Mouse (Mus musculus) heart, embryonic 11.5 days (tissue): ENCODE data around the gene Gpr141. TPM values are rescaled to one million over a fixed set of nuclear protein-coding genes. Genes with fewer than 3 reads are reported as not detected.

Experiments
- ATAC-seq: fragments of 200-750 bp; cut with Nextera tagmentation; replicated peaks from 2 replicates; pipeline ENCODE4 v1.8.0; 2017; ENCODE audit warnings: moderate library complexity; ENCODE audit not compliant: insufficient number of reproducible peaks, low FRiP score, low TSS enrichment
- H3K27ac ChIP-seq: fragments of 300-500 bp; sonication (generic); 2 replicates; pipeline ENCODE4 v1.5.1; 2014; ENCODE audit warnings: mild to moderate bottlenecking, low read depth, low read length
- H3K27me3 ChIP-seq: fragments of 300-500 bp; sonication (generic); 2 replicates; pipeline ENCODE4 v1.6.1; 2014; ENCODE audit warnings: mild to moderate bottlenecking, low read length, mixed read lengths; ENCODE audit not compliant: control insufficient read depth, insufficient read depth
- H3K36me3 ChIP-seq: fragments of 300-500 bp; sonication (generic); 2 replicates; pipeline ENCODE4 v1.6.1; 2014; ENCODE audit warnings: mild to moderate bottlenecking, low read length, moderate library complexity, mixed read lengths; ENCODE audit not compliant: control insufficient read depth, insufficient read depth
- H3K4me1 ChIP-seq: fragments of 300-500 bp; sonication (generic); 2 replicates; pipeline ENCODE4 v1.6.1; 2014; ENCODE audit warnings: low read length; ENCODE audit not compliant: control insufficient read depth, insufficient read depth
- H3K4me2 ChIP-seq: fragments of 300-500 bp; sonication (generic); 2 replicates; pipeline ENCODE4 v1.6.1; 2014; ENCODE audit warnings: mild to moderate bottlenecking, moderate library complexity
- H3K4me3 ChIP-seq: fragments of 300-500 bp; sonication (generic); 2 replicates; pipeline ENCODE4 v1.5.1; 2014; ENCODE audit warnings: low read depth, low read length
- H3K9ac ChIP-seq: fragments of 300-500 bp; sonication (generic); 2 replicates; pipeline ENCODE4 v1.6.1; 2014; ENCODE audit warnings: mild to moderate bottlenecking, low read depth, low read length, moderate library complexity
- H3K9me3 ChIP-seq: fragments of 300-500 bp; sonication (generic); replicated peaks from 2 replicates; pipeline ENCODE4 v1.6.1; 2016; ENCODE audit warnings: low read length; ENCODE audit not compliant: control insufficient read depth
- WGBS: fragments of 180-500 bp; shearing (Covaris S2); extraction: QIAGEN DNeasy Blood & Tissue Kit; methylation state at CpG from one replicate; pipeline ENCODE4 v1.1.7; 2014; ENCODE audit not compliant: insufficient replicate concordance; 5-methylcytosine and 5-hydroxymethylcytosine counted together
- polyA plus RNA-seq: library from polyadenylated mRNA; unstranded; fragments of >200 nt; fragmentation: Nextera tagmentation; extraction: Ambion mirVana; gene quantifications from 2 replicates; pipeline ENCODE4 v1.2.1, GENCODE M21; 2014

Gpr141 gene
- polyA plus RNA-seq, result 0.17 TPM in 1 of 2 replicates, not detected in the other

- H3K27me3 ChIP-seq, result no peaks in the 10 kb centered on the region
- H3K4me3 ChIP-seq, result no peak within 1 kb of the TSS
- no peak within 1 kb of the TSS for H3K27ac ChIP-seq
- no peaks in the 10 kb centered on the region for H3K9me3 ChIP-seq
- H3K9ac ChIP-seq, result no peak within 1 kb of the TSS
- ATAC-seq, result no peak
- H3K4me1 ChIP-seq, result no peaks in the 10 kb centered on the region
- H3K36me3 ChIP-seq, result no peaks in the 10 kb centered on the region
- 56% methylated on average over 3 of the region's 3 CpGs for WGBS
- no peak within 1 kb of the TSS for H3K4me2 ChIP-seq
These were observed at the start of gene Gpr141 for GRCm38 (mm10) chr13:19824071-19824470. Gpr141 (minus strand) TSS chr13:19824257.

GRCm38 (mm10) chr13:19864241-19864640 is 40.2 kb upstream of the Gpr141 start:
- no peaks in the 10 kb centered on the region for H3K4me1 ChIP-seq
- no peak overlapping the region for H3K9ac ChIP-seq
- no peaks in the 10 kb centered on the region for H3K36me3 ChIP-seq
- no peak overlapping the region for H3K4me3 ChIP-seq
- no peaks in the 10 kb centered on the region for H3K27me3 ChIP-seq
- no peak for ATAC-seq
- H3K27ac ChIP-seq, result no peak overlapping the region
- no peak overlapping the region for H3K4me2 ChIP-seq
- no peaks in the 10 kb centered on the region for H3K9me3 ChIP-seq

DNA sequence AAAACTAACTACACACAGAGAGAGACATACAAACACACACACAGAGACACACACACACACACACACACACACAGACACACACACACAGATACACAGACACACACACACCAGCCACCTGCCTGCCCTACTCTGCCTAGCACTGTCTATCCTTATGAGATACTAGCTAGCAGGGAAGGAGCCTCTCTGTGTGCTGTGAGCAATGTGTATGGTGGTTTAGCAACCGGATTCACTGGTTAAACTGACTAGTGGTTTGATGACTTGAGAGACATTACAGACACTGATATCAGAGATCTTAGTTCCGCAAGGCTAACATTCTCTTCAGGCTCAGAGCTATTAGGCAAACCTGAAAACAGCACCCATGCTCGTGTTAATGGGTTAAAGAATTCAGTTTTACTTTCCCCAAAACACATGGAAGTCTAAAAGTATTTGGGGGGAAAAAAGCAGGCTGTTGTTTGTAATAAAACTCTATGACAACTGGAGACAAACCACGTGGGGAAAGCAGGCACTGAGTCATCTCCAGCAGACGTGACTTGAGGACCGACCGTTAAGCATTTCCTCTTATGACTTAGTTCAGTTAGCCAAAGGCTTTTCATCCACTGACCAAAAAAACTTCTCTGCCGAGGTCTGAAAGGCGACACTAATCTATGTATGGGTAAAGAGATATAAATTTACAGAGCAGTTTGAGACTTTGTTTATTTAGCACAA is 30.7 kb upstream of the Gpr141 start:
- Histone ChIP-seq H3K4me1 (no peaks in the 10 kb centered on the region), H3K36me3 (no peaks in the 10 kb centered on the region), H3K4me2 (no peak overlapping the region), H3K9me3 (no peaks in the 10 kb centered on the region), H3K4me3 (no peak overlapping the region), H3K9ac (no peak overlapping the region), H3K27ac (no peak overlapping the region), H3K27me3 (no peaks in the 10 kb centered on the region)
- WGBS, result 61% methylated on average over 9 of the region's 9 CpGs
- ATAC-seq, result no peak

DNA sequence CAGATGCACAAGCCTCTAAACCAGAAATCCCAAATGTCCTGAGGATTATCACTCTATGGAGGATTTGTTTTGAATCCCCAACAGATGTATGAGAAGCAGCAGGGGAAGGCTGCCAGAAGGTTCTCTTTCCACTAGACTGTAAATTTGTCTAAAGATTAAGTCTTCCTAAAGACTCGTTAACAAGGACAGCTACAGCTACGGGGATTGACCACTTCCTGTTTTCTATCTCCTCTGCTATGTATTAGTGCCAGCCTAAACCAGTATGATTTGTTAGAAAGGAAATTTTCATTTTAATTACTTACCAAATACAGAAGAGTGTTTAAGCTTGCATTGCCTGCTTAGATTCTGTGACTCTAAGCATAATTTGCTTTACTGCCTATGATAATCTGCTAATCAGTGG is 30.0 kb upstream of the Gpr141 start:
- ATAC-seq, result no peak
- Histone ChIP-seq H3K9me3 (no peaks in the 10 kb centered on the region), H3K4me2 (no peak overlapping the region), H3K4me3 (no peak overlapping the region), H3K4me1 (no peaks in the 10 kb centered on the region), H3K36me3 (no peaks in the 10 kb centered on the region), H3K27ac (no peak overlapping the region), H3K27me3 (no peaks in the 10 kb centered on the region), H3K9ac (no peak overlapping the region)
- WGBS, result 50% methylated on average over 2 of the region's 2 CpGs

GRCm38 (mm10) chr13:19843448-19843847 is 19.4 kb upstream of the Gpr141 start:
- no peak for ATAC-seq
- Histone ChIP-seq H3K9me3 (no peaks in the 10 kb centered on the region), H3K9ac (no peak overlapping the region), H3K27ac (no peak overlapping the region), H3K36me3 (no peaks in the 10 kb centered on the region), H3K27me3 (no peaks in the 10 kb centered on the region), H3K4me2 (no peak overlapping the region), H3K4me3 (no peak overlapping the region), H3K4me1 (no peaks in the 10 kb centered on the region)
- WGBS, result 76% methylated on average over 2 of the region's 2 CpGs

DNA sequence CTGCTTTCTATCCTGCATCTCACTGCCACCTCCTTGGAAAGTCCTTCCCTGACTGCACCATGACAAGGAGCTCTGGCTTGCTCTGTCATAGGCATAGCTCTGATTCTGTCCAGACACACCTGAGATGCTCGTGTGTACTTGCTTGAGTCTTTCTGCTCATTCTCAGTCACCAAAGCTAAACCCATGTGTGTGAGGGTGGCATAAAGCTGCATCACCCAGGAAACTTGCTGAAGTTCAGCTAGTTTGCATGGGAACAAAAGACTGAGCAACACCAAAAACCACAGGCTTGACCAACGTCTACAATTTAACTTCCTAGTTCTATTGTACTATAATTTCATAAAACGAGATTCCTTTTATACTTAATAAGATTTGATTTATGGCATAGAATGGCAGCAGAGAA is 18.6 kb upstream of the Gpr141 start:
- H3K9me3 ChIP-seq, result no peaks in the 10 kb centered on the region
- H3K9ac ChIP-seq, result no peak overlapping the region
- no peaks in the 10 kb centered on the region for H3K36me3 ChIP-seq
- WGBS, result 73% methylated on average over 3 of the region's 3 CpGs
- H3K4me1 ChIP-seq, result no peaks in the 10 kb centered on the region
- no peak overlapping the region for H3K27ac ChIP-seq
- no peak overlapping the region for H3K4me2 ChIP-seq
- H3K4me3 ChIP-seq, result no peak overlapping the region
- no peaks in the 10 kb centered on the region for H3K27me3 ChIP-seq
- ATAC-seq, result no peak

DNA sequence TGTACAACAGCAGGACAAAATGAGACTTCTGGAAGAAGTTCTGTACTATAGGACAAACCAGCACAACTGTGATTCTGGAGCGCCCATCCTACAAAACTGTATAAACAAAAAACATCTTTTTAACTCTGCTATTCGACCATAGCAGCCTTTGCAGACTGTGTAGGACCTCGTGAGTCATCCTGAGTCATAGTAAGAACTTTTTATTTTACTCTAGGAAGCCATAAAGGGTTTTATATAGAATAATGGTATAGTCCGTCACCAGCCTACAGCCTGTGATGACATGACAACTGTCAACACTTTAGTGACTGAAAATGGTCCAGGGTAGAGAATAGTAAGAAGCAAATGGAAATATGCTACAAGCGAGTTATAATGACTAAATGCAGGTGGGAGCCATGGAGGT is 17.6 kb upstream of the Gpr141 start:
- H3K27ac ChIP-seq, result no peak overlapping the region
- no peak overlapping the region for H3K4me3 ChIP-seq
- H3K4me1 ChIP-seq, result no peaks in the 10 kb centered on the region
- H3K27me3 ChIP-seq, result no peaks in the 10 kb centered on the region
- H3K36me3 ChIP-seq, result no peaks in the 10 kb centered on the region
- no peaks in the 10 kb centered on the region for H3K9me3 ChIP-seq
- WGBS, result 63% methylated on average over 5 of the region's 5 CpGs
- ATAC-seq, result no peak
- H3K4me2 ChIP-seq, result no peak overlapping the region
- no peak overlapping the region for H3K9ac ChIP-seq

- WGBS, result 74% methylated on average over 1 of the region's 1 CpGs
- Histone ChIP-seq H3K27ac (no peak overlapping the region), H3K9me3 (no peaks in the 10 kb centered on the region), H3K27me3 (no peaks in the 10 kb centered on the region), H3K36me3 (no peaks in the 10 kb centered on the region), H3K4me3 (no peak overlapping the region), H3K4me1 (no peaks in the 10 kb centered on the region), H3K9ac (no peak overlapping the region), H3K4me2 (no peak overlapping the region)
- ATAC-seq, result no peak
These were observed 16.1 kb upstream of the Gpr141 start for GRCm38 (mm10) chr13:19840206-19840605.

- no peaks in the 10 kb centered on the region for H3K36me3 ChIP-seq
- H3K27me3 ChIP-seq, result no peaks in the 10 kb centered on the region
- no peak overlapping the region for H3K27ac ChIP-seq
- H3K4me3 ChIP-seq, result no peak overlapping the region
- ATAC-seq, result no peak
- H3K9me3 ChIP-seq, result no peaks in the 10 kb centered on the region
- H3K4me2 ChIP-seq, result no peak overlapping the region
- no peak overlapping the region for H3K9ac ChIP-seq
- no peaks in the 10 kb centered on the region for H3K4me1 ChIP-seq
- WGBS, result 83% methylated on average over 4 of the region's 4 CpGs
These were observed 6.5 kb upstream of the Gpr141 start for GRCm38 (mm10) chr13:19830560-19830959.
